Mouse (Mus musculus): ENCODE results near the gene Ndufaf5.

DNA sequence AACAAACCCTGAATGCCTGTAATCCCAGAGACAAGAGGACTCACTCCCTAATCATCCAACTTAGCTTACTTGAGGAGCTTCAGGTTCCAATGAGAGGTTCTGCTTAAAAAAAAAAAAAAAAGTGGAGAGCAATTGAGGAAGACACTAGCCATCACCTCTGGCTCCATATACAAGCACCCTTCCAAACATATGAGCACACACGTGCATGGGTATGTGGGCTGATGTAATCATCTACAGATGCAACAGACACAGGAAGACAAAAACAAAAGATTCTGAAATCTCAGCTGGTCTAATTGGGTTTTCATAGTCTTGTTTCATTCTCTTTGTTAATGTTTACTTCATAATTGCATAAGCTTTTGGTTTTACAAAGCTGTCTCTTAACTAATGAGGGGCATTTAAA is 1.4 kb upstream of the Ndufaf5 start:
- TF ChIP-seq CTCF (IDR thresholded peaks at IDR 0.05; ENCODE audit: borderline replicate concordance, extremely low read depth, insufficient read depth, insufficient read length) (no peak), POLR2A (IDR thresholded peaks at IDR 0.05; ENCODE audit: borderline replicate concordance, extremely low read depth, insufficient read depth, insufficient read length, poor library complexity, severe bottlenecking) (no peak)
